Mouse (Mus musculus) intestine, postnatal 0 days (tissue): ENCODE data around the gene Fli1. TPM values are rescaled to one million over a fixed set of nuclear protein-coding genes. Genes with fewer than 3 reads are reported as not detected.

Experiments used
- ATAC-seq: fragments of 200-750 bp; cut with Nextera tagmentation; 2 replicates; pipeline ENCODE4 v1.8.0; 2017; ENCODE audit warnings: mild to moderate bottlenecking, moderate TSS enrichment, moderate library complexity
- H3K27ac ChIP-seq: fragments of 300-500 bp; sonication (generic); 2 replicates; pipeline ENCODE4 v1.5.1; 2014; ENCODE audit warnings: mild to moderate bottlenecking, low read depth, low read length, moderate library complexity
- H3K27me3 ChIP-seq: fragments of 300-500 bp; sonication (generic); replicated peaks from 2 replicates; pipeline ENCODE4 v1.6.1; 2014; ENCODE audit warnings: low read length, mixed read lengths; ENCODE audit not compliant: control insufficient read depth, insufficient read depth
- H3K36me3 ChIP-seq: fragments of 300-500 bp; sonication (generic); 2 replicates; pipeline ENCODE4 v1.6.1; 2014; ENCODE audit warnings: mild to moderate bottlenecking, moderate library complexity; ENCODE audit not compliant: control insufficient read depth, insufficient read depth
- H3K4me1 ChIP-seq: fragments of 300-500 bp; sonication (generic); replicated peaks from 2 replicates; pipeline ENCODE4 v1.6.1; 2014; ENCODE audit warnings: antibody characterized with exemption, low read length, mixed read lengths; ENCODE audit not compliant: control insufficient read depth, insufficient read depth
- H3K4me2 ChIP-seq: fragments of 300-500 bp; sonication (generic); replicated peaks from 2 replicates; pipeline ENCODE4 v1.6.1; 2014; ENCODE audit warnings: low read depth, mild to moderate bottlenecking, moderate library complexity
- H3K4me3 ChIP-seq: fragments of 300-500 bp; sonication (generic); 2 replicates; pipeline ENCODE4 v1.5.1; 2014; ENCODE audit warnings: low read depth, low read length
- H3K9ac ChIP-seq: fragments of 300-500 bp; sonication (generic); 2 replicates; pipeline ENCODE4 v1.6.1; 2014; ENCODE audit warnings: mild to moderate bottlenecking, low read depth, low read length
- H3K9me3 ChIP-seq: fragments of 300-500 bp; sonication (generic); 2 replicates; pipeline ENCODE4 v1.6.1; 2016; ENCODE audit warnings: mixed run types; ENCODE audit not compliant: control insufficient read depth
- CTCF ChIP-seq: sonication (generic); IDR thresholded peaks from 2 replicates; pipeline ENCODE4 v1.5.1; 2016; ENCODE audit warnings: low read depth, mild to moderate bottlenecking, control low read depth, antibody characterized with exemption, moderate library complexity
- WGBS: fragments of 180-500 bp; shearing (Covaris S2); extraction: QIAGEN DNeasy Blood & Tissue Kit; methylation state at CpG from one replicate; pipeline ENCODE4 v1.1.7; 2014; 5-methylcytosine and 5-hydroxymethylcytosine counted together
- polyA plus RNA-seq: library from polyadenylated mRNA; unstranded; fragments of >200 nt; fragmentation: Nextera tagmentation; extraction: Ambion mirVana; gene quantifications from 2 replicates; pipeline ENCODE4 v1.2.1, GENCODE M21; 2015

The Fli1 gene
- polyA plus RNA-seq, 1 experiment from 2014 or later = 6.0 TPM

DNA sequence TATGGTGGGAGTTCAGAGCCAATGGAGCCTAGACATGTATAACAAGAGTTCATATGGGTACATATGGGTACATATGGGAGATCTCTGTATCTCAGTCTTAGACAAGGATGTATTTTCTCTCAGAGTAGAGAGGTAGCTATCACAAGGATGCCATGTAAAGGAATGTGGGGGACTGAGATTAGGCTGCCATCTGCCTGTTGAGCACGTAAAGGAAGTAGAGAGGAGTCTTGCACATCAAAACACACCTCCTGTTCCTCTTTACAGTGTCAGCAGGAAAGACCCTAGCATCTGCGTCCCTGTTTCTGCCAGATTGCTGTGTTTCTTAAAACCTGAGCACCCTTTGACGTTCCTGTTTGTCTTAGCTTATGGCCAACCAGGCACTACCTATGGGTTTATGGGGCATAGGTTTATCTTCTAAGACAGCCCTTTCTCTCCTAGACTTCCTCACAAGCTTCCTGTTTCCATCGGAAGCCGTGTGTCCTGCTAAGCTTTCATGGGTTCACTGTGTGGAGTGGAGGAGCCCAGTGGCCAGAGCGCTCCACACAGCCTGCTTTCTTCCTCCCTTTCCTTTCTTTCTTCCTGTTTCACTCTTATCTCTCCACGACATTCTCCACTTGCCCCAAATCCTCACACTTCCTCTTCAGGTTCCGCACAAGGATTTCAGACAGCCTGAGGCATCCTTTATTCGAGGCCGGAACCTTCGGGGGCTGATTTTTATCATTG lies 39.4 kb upstream of the Fli1 start:
- TF ChIP-seq CTCF = no peak
- no peak overlapping the region for H3K27ac ChIP-seq
- no peak overlapping the region for H3K4me2 ChIP-seq
- no peaks in the 10 kb centered on the region for H3K9me3 ChIP-seq
- ATAC-seq = no peak
- no peak overlapping the region for H3K4me3 ChIP-seq
- no peaks in the 10 kb centered on the region for H3K36me3 ChIP-seq
- 74% methylated on average over 11 of the region's 11 CpGs for WGBS
- no peaks in the 10 kb centered on the region for H3K27me3 ChIP-seq
- H3K4me1 ChIP-seq = no peaks in the 10 kb centered on the region
- no peak overlapping the region for H3K9ac ChIP-seq

DNA sequence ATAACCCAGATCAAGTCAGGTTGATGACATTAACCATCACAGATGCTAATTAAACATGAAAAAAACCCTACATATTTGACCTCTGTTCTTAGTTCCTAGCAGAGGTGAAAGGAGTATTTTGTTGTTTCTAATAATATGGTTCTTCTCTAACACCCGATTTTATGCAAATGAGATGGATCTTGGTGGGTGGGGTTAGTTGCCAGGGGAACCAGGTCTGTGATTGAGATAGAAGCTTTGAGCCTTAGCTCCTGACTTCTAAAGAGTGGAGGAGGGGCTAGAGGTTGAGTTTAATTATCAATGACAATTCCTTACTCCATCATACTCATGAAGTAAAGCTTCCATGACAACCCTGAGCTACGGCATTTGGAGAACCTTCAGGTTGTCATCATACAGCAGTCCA lies 35.8 kb upstream of the Fli1 start:
- no peak for ATAC-seq
- H3K4me1 ChIP-seq = no peaks in the 10 kb centered on the region
- H3K9ac ChIP-seq = no peak overlapping the region
- no peak for TF ChIP-seq CTCF
- no peak overlapping the region for H3K4me2 ChIP-seq
- H3K27ac ChIP-seq = no peak overlapping the region
- WGBS = 71% methylated on average over 2 of the region's 2 CpGs
- no peaks in the 10 kb centered on the region for H3K36me3 ChIP-seq
- no peak overlapping the region for H3K4me3 ChIP-seq
- H3K27me3 ChIP-seq = no peaks in the 10 kb centered on the region
- H3K9me3 ChIP-seq = no peaks in the 10 kb centered on the region

DNA sequence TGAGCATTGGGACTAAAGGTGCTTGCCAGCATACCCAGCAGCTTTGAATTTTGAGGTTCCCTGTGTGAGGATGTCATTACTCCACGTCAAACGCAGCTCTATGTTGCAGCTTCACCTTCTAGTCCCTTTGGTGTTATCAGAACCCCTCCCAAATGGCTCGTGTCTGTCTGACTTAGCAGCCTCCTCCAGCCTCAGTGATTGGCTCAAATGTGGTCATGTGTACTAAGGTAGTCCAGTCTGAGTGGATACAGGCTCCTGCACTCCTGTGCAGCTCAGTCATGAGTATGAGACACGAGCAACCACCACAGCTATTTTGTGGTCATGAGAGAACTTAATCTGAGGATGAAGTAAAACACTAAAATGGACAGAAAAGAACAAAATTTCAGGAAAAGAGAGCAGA lies 31.0 kb upstream of the Fli1 start:
- Histone ChIP-seq H3K4me3 (no peak overlapping the region), H3K27ac (no peak overlapping the region), H3K9me3 (no peaks in the 10 kb centered on the region), H3K36me3 (no peaks in the 10 kb centered on the region), H3K9ac (no peak overlapping the region), H3K27me3 (no peaks in the 10 kb centered on the region), H3K4me2 (no peak overlapping the region), H3K4me1 (no peaks in the 10 kb centered on the region)
- WGBS = 48% methylated on average over 4 of the region's 4 CpGs
- no peak for TF ChIP-seq CTCF
- no peak for ATAC-seq

DNA sequence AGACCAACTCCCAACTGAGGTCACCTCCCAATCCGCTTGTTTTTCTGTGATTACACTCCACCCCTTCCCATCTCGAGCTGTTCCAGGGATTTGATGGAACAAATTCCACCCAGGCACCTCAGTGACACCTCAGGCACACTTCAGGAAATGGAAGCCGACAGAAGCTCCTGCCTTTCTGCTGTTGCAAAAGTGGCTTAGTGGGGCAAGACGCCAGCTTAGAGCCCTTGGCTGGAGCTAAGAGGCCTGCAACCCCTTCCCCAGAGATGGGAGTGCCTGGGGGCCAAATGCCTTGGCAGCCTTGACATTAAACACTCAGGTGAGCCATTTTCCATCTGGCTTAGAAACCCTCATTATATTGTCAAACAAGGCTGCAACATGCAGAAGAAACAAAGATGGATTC lies 29.0 kb upstream of the Fli1 start:
- Histone ChIP-seq H3K9me3 (no peaks in the 10 kb centered on the region), H3K4me1 (no peaks in the 10 kb centered on the region), H3K27me3 (no peaks in the 10 kb centered on the region), H3K36me3 (no peaks in the 10 kb centered on the region), H3K4me3 (no peak overlapping the region), H3K27ac (no peak overlapping the region), H3K9ac (no peak overlapping the region), H3K4me2 (no peak overlapping the region)
- 49% methylated on average over 4 of the region's 4 CpGs for WGBS
- ATAC-seq = no peak
- TF ChIP-seq CTCF = no peak

DNA sequence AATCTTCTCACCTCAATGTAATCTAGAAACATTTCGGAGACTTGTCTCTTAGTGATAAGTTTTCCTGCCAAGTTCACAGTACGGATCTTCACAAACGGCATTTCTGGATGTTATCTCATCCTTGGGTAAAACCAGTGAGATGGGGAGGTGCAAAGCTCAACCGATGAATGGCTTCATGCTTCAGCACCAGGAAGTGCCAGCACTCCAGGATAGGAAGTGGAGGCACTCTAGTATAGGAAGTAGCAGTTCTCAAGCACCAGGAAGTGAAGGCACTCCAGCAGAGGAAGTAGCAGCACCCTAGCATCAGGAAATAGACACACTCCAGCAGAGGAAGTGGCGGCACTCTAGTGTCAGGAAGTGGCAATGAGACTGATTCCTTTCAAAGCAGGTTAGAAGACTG lies 27.9 kb upstream of the Fli1 start:
- Histone ChIP-seq H3K4me3 (no peak overlapping the region), H3K27ac (no peak overlapping the region), H3K4me1 (no peaks in the 10 kb centered on the region), H3K9ac (no peak overlapping the region), H3K4me2 (no peak overlapping the region), H3K27me3 (no peaks in the 10 kb centered on the region), H3K9me3 (no peaks in the 10 kb centered on the region), H3K36me3 (no peaks in the 10 kb centered on the region)
- no peak for ATAC-seq
- no peak for TF ChIP-seq CTCF
- WGBS = 78% methylated on average over 5 of the region's 5 CpGs

DNA sequence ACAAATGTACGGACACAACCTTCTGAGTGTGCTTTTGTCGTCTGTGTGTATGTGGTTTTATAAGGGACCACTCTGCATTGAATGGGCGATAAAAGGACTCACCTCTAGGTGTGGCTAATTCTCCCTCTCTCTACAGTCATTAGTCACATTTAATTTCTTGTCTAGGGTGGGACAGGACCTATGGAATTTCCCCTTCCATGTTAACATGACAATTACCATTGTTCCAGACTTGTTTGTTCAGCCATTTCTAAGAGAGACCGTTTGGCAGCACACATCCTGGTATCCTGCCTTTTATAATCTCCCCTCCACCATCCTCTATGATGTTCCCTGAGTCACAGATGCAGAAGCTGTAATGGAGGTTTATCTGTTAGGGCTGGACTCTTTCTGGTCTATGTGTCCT lies 26.6 kb upstream of the Fli1 start:
- H3K27me3 ChIP-seq = no peaks in the 10 kb centered on the region
- no peak for TF ChIP-seq CTCF
- H3K36me3 ChIP-seq = no peaks in the 10 kb centered on the region
- H3K9me3 ChIP-seq = no peaks in the 10 kb centered on the region
- H3K4me1 ChIP-seq = no peaks in the 10 kb centered on the region
- WGBS = 70% methylated on average over 4 of the region's 4 CpGs
- H3K27ac ChIP-seq = no peak overlapping the region
- no peak overlapping the region for H3K4me3 ChIP-seq
- no peak overlapping the region for H3K4me2 ChIP-seq
- no peak for ATAC-seq
- H3K9ac ChIP-seq = no peak overlapping the region

DNA sequence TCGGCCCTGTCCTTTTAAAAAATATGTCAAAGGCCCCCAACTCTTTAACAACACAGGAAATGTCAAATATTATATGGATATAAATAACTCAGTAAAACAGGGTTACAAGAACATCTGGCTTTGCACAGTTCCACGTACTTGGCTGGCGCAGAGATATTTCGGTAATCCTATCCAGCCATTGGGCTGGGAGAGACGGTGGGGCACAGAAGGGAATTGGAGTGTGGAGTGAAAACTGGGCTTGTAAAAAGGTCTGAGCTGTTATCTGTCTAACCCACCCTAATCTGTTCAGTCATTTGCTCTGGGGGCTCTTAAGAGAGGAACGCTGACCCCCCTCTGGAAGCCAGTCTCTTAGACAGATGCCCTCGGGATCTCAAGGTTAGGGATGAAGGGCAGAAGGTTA lies 24.9 kb upstream of the Fli1 start:
- WGBS = 60% methylated on average over 7 of the region's 7 CpGs
- ATAC-seq = no peak

More for the DNA sequence above, 24.9 kb upstream of the Fli1 start:
- Histone ChIP-seq H3K9me3 (no peaks in the 10 kb centered on the region), H3K4me3 (no peak overlapping the region), H3K27me3 (no peaks in the 10 kb centered on the region), H3K9ac (no peak overlapping the region), H3K4me2 (no peak overlapping the region), H3K4me1 (no peaks in the 10 kb centered on the region), H3K27ac (no peak overlapping the region), H3K36me3 (no peaks in the 10 kb centered on the region)
- no peak for TF ChIP-seq CTCF
